ENCODE assay signal across 8 mouse cellular contexts in genomic region chr19:45080711-45081110, GRCm38 (mm10). TPM values are rescaled to one million over a fixed set of nuclear protein-coding genes. Genes with fewer than 3 reads are reported as not detected.
DNase-seq lines count a peak whose midpoint lies in the region; ATAC-seq and TF ChIP-seq lines count a peak whose summit lies in the region.

No protein-coding gene starts in this region.

- TF ChIP-seq EP300 in ES-Bruce4 (IDR thresholded peaks at IDR 0.05; ENCODE audit: insufficient read depth, low read depth, low read length), result no peak
- no peak for TF ChIP-seq EP300 in liver, embryonic 14.5 days (IDR thresholded peaks at IDR 0.05; ENCODE audit: low read depth)

- no peak for TF ChIP-seq POLR2A in ES-Bruce4 (IDR thresholded peaks at IDR 0.05; ENCODE audit: insufficient read depth, low read length)

- H3K4me2 ChIP-seq in forebrain, embryonic 13.5 days, result peak overlapping the region; percentile 60
- peak overlapping the region; percentile 13; the same call in 1 of the 2 replicates for H3K4me2 ChIP-seq in liver, embryonic 14.5 days (ENCODE audit: low read depth)

- 3% methylated on average over 17 of the region's 17 CpGs for WGBS in heart, embryonic 10.5 days
- WGBS in forebrain, embryonic 13.5 days, result under 1% methylated on average over 17 of the region's 17 CpGs
- 4% methylated on average over 17 of the region's 17 CpGs for WGBS in liver, embryonic 14.5 days (ENCODE audit: insufficient replicate concordance)

- peak overlapping the region; percentile 55 for H3K4me3 ChIP-seq in heart, embryonic 10.5 days
- H3K4me3 ChIP-seq in ES-Bruce4 (ENCODE audit: low read depth, low read length), result peak overlapping the region; percentile 55
- H3K4me3 ChIP-seq in forebrain, embryonic 13.5 days, result peak overlapping the region; percentile 33
- H3K4me3 ChIP-seq in liver, embryonic 14.5 days (ENCODE audit: insufficient read depth in 1 of 2, low read depth in 2 of 2, low read length in 2 of 2), result no peak overlapping the region; a peak in 1 of 4 replicates

- peaks cover 66% of the 10 kb centered on the region for H3K4me1 ChIP-seq in heart, embryonic 10.5 days
- peaks cover 2% of the 10 kb centered on the region for H3K4me1 ChIP-seq in ES-Bruce4 (ENCODE audit: control insufficient read depth, insufficient read depth, low read length)
- peaks cover 41% of the 10 kb centered on the region for H3K4me1 ChIP-seq in forebrain, embryonic 13.5 days
- peaks cover 9 to 10% of the 10 kb centered on the region in 2 experiments for H3K4me1 ChIP-seq in liver, embryonic 14.5 days (replicated peaks; ENCODE audit: control insufficient read depth in 2 of 2, insufficient read depth in 2 of 2, low read length in 1 of 2)

- no peak for ATAC-seq in forebrain, embryonic 13.5 days
- ATAC-seq in liver, embryonic 14.5 days (ENCODE audit: insufficient read depth), result no peak

- no peaks in the 10 kb centered on the region for H3K36me3 ChIP-seq in heart, embryonic 10.5 days
- H3K36me3 ChIP-seq in ES-Bruce4 (ENCODE audit: control insufficient read depth, insufficient read depth, low read length, poor library complexity, severe bottlenecking), result no peaks in the 10 kb centered on the region
- H3K36me3 ChIP-seq in forebrain, embryonic 13.5 days (ENCODE audit: poor library complexity, severe bottlenecking), result no peaks in the 10 kb centered on the region
- H3K36me3 ChIP-seq in liver, embryonic 14.5 days (replicated peaks; ENCODE audit: control insufficient read depth, insufficient read depth, low read depth), result no peaks in the 10 kb centered on the region

- no peaks in the 10 kb centered on the region for H3K9me3 ChIP-seq in heart, embryonic 10.5 days
- no peaks in the 10 kb centered on the region for H3K9me3 ChIP-seq in ES-Bruce4 (replicated peaks; ENCODE audit: control insufficient read depth, insufficient read depth, low read length, poor library complexity, severe bottlenecking)
- H3K9me3 ChIP-seq in forebrain, embryonic 13.5 days (replicated peaks), result no peaks in the 10 kb centered on the region
- H3K9me3 ChIP-seq in liver, embryonic 14.5 days (ENCODE audit: control insufficient read depth, low read length), result no peaks in the 10 kb centered on the region

- H3K27me3 ChIP-seq in heart, embryonic 10.5 days (ENCODE audit: insufficient read depth, poor library complexity, severe bottlenecking), result peaks cover 91% of the 10 kb centered on the region
- H3K27me3 ChIP-seq in ES-Bruce4 (ENCODE audit: control insufficient read depth, insufficient read depth, low read length, poor library complexity, severe bottlenecking), result peaks cover 5% of the 10 kb centered on the region; the same call in 1 of the 2 replicates
- peaks cover 95% of the 10 kb centered on the region for H3K27me3 ChIP-seq in forebrain, embryonic 13.5 days
- peaks cover 68% of the 10 kb centered on the region for H3K27me3 ChIP-seq in liver, embryonic 14.5 days (ENCODE audit: control insufficient read depth, insufficient read depth, low read length)

- DNase-seq in heart, embryonic 10.5 days (ENCODE audit: low spot score), result no peak
- DNase-seq in heart, postnatal 4 days, result no peak
- DNase-seq in liver, embryonic 14.5 days (ENCODE audit: low read depth in 3 of 3, low spot score in 3 of 3), result no peak
- no peak for DNase-seq in left cerebral cortex, adult 11 months (ENCODE audit: low spot score)
- DNase-seq in layer of hippocampus, postnatal 36 days, result no peak
- no peak for DNase-seq in urinary bladder, postnatal 25 days (ENCODE audit: low spot score)

- H3K27ac ChIP-seq in heart, embryonic 10.5 days, result no peak overlapping the region
- no peak overlapping the region for H3K27ac ChIP-seq in ES-Bruce4 (ENCODE audit: insufficient read depth, low read length)
- H3K27ac ChIP-seq in forebrain, embryonic 13.5 days, result no peak overlapping the region
- H3K27ac ChIP-seq in liver, embryonic 14.5 days, result no peak overlapping the region

- H3K9ac ChIP-seq in ES-Bruce4 (ENCODE audit: low read depth, poor library complexity, severe bottlenecking), result peak overlapping the region; percentile 12
- H3K9ac ChIP-seq in forebrain, embryonic 13.5 days, result peak overlapping the region; percentile 52
- H3K9ac ChIP-seq in liver, embryonic 14.5 days (replicated peaks), result no peak overlapping the region

- no peak for TF ChIP-seq CTCF in ES-Bruce4 (IDR thresholded peaks at IDR 0.05; ENCODE audit: low read depth, low read length)
- no peak for TF ChIP-seq CTCF in liver, embryonic 14.5 days (IDR thresholded peaks at IDR 0.05; ENCODE audit: low read depth)

RNA-seq across cellular contexts. Expression of gene Kazald1, which starts 5.7 kb away (rescaled TPM):
- 3.3 and 6.3 TPM in 2 replicates for polyA plus RNA-seq in heart, embryonic 10.5 days (2016; fragmentation: Nextera tagmentation; extraction: Ambion mirVana)
- total RNA-seq in heart, postnatal 4 days (2021), result 1 to 10 TPM; 5.1 to 6.2 TPM
- polyA plus RNA-seq in ES-Bruce4 (2011; ENCODE audit: insufficient read depth, insufficient read length, low read depth, missing spikeins), result 0.67 and 0.85 TPM in 2 replicates
- polyA plus RNA-seq in forebrain, embryonic 13.5 days (2015; fragmentation: Nextera tagmentation; extraction: Ambion mirVana), result 0.46 and 0.76 TPM in 2 replicates
- 0.15 and 0.22 TPM in 2 replicates for polyA plus RNA-seq in liver, embryonic 14.5 days (2012; rRNA removed)
- polyA plus RNA-seq in liver, embryonic 14.5 days (2014; fragmentation: Nextera tagmentation; extraction: Ambion mirVana), result 0.13 and 0.29 TPM in 2 replicates
- total RNA-seq in layer of hippocampus, postnatal 36 days (2021), result 1 to 10 TPM; 1.2 to 1.6 TPM

RNA-seq across cellular contexts. Expression of gene Sfxn3, which starts 33.4 kb away (rescaled TPM):
- polyA plus RNA-seq in heart, embryonic 10.5 days (2016; fragmentation: Nextera tagmentation; extraction: Ambion mirVana), result 11.8 and 13.4 TPM in 2 replicates
- total RNA-seq in heart, postnatal 4 days (2021), result 10 to 100 TPM; 26.3 to 27.2 TPM
- 13.4 and 15.6 TPM in 2 replicates for polyA plus RNA-seq in ES-Bruce4 (2011; ENCODE audit: insufficient read depth, insufficient read length, low read depth, missing spikeins)
- 38.8 and 42.2 TPM in 2 replicates for polyA plus RNA-seq in forebrain, embryonic 13.5 days (2015; fragmentation: Nextera tagmentation; extraction: Ambion mirVana)
- 2.4 TPM in 2 replicates for polyA plus RNA-seq in liver, embryonic 14.5 days (2012; rRNA removed)
- polyA plus RNA-seq in liver, embryonic 14.5 days (2014; fragmentation: Nextera tagmentation; extraction: Ambion mirVana), result 1.8 and 2.5 TPM in 2 replicates
- total RNA-seq in layer of hippocampus, postnatal 36 days (2021), result 10 to 100 TPM; 82.4 to 91.5 TPM

RNA-seq across cellular contexts. Expression of gene Pdzd7, which starts 35.2 kb away (rescaled TPM):
- 0.34 and 0.55 TPM in 2 replicates for polyA plus RNA-seq in heart, embryonic 10.5 days (2016; fragmentation: Nextera tagmentation; extraction: Ambion mirVana)
- not detected for total RNA-seq in heart, postnatal 4 days (2021)
- polyA plus RNA-seq in ES-Bruce4 (2011; ENCODE audit: insufficient read depth, insufficient read length, low read depth, missing spikeins), result 0.97 and 1.3 TPM in 2 replicates
- 0.92 and 1.5 TPM in 2 replicates for polyA plus RNA-seq in forebrain, embryonic 13.5 days (2015; fragmentation: Nextera tagmentation; extraction: Ambion mirVana)
- polyA plus RNA-seq in liver, embryonic 14.5 days (2012; rRNA removed), result 0.02 and 0.03 TPM in 2 replicates
- polyA plus RNA-seq in liver, embryonic 14.5 days (2014; fragmentation: Nextera tagmentation; extraction: Ambion mirVana), result not detected in 2 replicates
- total RNA-seq in layer of hippocampus, postnatal 36 days (2021), result 1 to 10 TPM; 2.2 to 3.4 TPM

Comparison
In these comparisons a context has a peak if more than half of its experiments do, and no peak if none do; other contexts are left out.
1. H3K4me3 ChIP-seq: peak in heart, embryonic 10.5 days (single experiment), ES-Bruce4 (single experiment) and forebrain, embryonic 13.5 days (single experiment); none in liver, embryonic 14.5 days (0 of 2).